Mouse (Mus musculus) midbrain, postnatal 0 days (tissue): ENCODE measurements at regions not wholly inside any gene's neighbourhood (a gene's known extent, or its start where the extent isn't known, plus 50 kb on each side); places are given as distances from the start of the nearest gene placed in this dataset.
A peak's percentile ranks its signal among the peaks of the same experiment; 100 is the strongest.

Experiments
- ATAC-seq: fragments of 200-750 bp; cut with Nextera tagmentation; 2 replicates; pipeline ENCODE4 v1.8.0; 2017; ENCODE audit warnings: moderate number of reproducible peaks, mild to moderate bottlenecking, moderate TSS enrichment, moderate library complexity; ENCODE audit not compliant: low FRiP score
- DNase-seq: peaks from one replicate; pipeline ENCODE4 v3.0.0-alpha.2; 2015; ENCODE audit warnings: low spot score
- H3K27ac ChIP-seq: fragments of 300-500 bp; sonication (generic); 2 replicates; pipeline ENCODE4 v1.5.1; 2014; ENCODE audit warnings: low read depth, mild to moderate bottlenecking, low read length, mixed read lengths
- H3K27me3 ChIP-seq: fragments of 300-500 bp; sonication (generic); 2 replicates; pipeline ENCODE4 v1.6.1; 2014; ENCODE audit warnings: low read length, control low read depth, mixed read lengths; ENCODE audit not compliant: insufficient read depth
- H3K36me3 ChIP-seq: fragments of 300-500 bp; sonication (generic); 2 replicates; pipeline ENCODE4 v1.6.1; 2014; ENCODE audit warnings: low read length, control low read depth, mixed read lengths; ENCODE audit not compliant: insufficient read depth
- H3K4me1 ChIP-seq: fragments of 300-500 bp; sonication (generic); 2 replicates; pipeline ENCODE4 v1.6.1; 2014; ENCODE audit warnings: mild to moderate bottlenecking, control low read depth, antibody characterized with exemption, low read length, mixed read lengths; ENCODE audit not compliant: insufficient read depth
- H3K4me2 ChIP-seq: fragments of 300-500 bp; sonication (generic); 2 replicates; pipeline ENCODE4 v1.6.1; 2014; ENCODE audit warnings: low read depth, mild to moderate bottlenecking, low read length, mixed read lengths; ENCODE audit not compliant: poor library complexity, severe bottlenecking
- H3K4me3 ChIP-seq: fragments of 300-500 bp; sonication (generic); 2 replicates; pipeline ENCODE4 v1.5.1; 2014; ENCODE audit warnings: low read depth, mild to moderate bottlenecking, low read length, moderate library complexity
- H3K9ac ChIP-seq: fragments of 300-500 bp; sonication (generic); replicated peaks from 2 replicates; pipeline ENCODE4 v1.6.1; 2014; ENCODE audit warnings: mild to moderate bottlenecking, low read length, moderate library complexity, mixed read lengths; ENCODE audit not compliant: poor library complexity, severe bottlenecking
- H3K9me3 ChIP-seq: fragments of 300-500 bp; sonication (generic); 2 replicates; pipeline ENCODE4 v1.6.1; 2016; ENCODE audit warnings: low read length, control low read depth
- CTCF ChIP-seq: IDR thresholded peaks from 2 replicates; pipeline ENCODE4 v1.5.1; 2016; ENCODE audit warnings: antibody characterized with exemption, mild to moderate bottlenecking
- WGBS: fragments of 180-500 bp; shearing (Covaris S2); extraction: QIAGEN DNeasy Blood & Tissue Kit; methylation state at CpG from one replicate; pipeline ENCODE4 v1.1.7; 2014; 5-methylcytosine and 5-hydroxymethylcytosine counted together

DNA sequence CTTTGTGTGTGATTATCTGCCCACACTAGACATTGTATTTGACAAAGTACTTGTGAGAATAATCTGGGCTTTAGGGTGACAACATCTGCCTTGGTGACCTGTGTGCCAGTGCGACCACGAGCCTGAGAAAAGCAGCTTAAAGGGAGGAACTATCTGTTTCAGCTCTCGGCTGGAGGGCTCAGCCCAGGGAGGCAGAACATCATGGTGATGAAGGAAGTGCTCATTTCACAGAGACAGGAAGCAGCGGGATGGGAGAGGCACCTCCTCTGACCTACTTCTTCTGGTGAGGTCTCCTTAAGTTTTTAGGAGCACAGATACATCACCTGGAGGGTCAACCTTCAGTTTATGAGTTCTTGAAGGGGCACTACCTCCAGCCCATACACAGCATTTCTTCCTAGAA lies 89.8 kb downstream of the Kif26a start:
- no peaks in the 10 kb centered on the region; the same call in 1 of the 2 replicates for H3K4me1 ChIP-seq
- no peak overlapping the region for H3K27ac ChIP-seq
- no peak overlapping the region for H3K4me3 ChIP-seq
- H3K36me3 ChIP-seq, result no peaks in the 10 kb centered on the region
- no peak overlapping the region for H3K4me2 ChIP-seq
- no peaks in the 10 kb centered on the region for H3K9me3 ChIP-seq
- DNase-seq, result no peak
- 42% methylated on average over 4 of the region's 4 CpGs for WGBS
- no peak for TF ChIP-seq CTCF
- H3K27me3 ChIP-seq, result 0 out of 2 replicates have a peak, but pooled peaks cover 4% of the 10 kb centered on the region
- no peak for ATAC-seq
- H3K9ac ChIP-seq, result no peak overlapping the region

DNA sequence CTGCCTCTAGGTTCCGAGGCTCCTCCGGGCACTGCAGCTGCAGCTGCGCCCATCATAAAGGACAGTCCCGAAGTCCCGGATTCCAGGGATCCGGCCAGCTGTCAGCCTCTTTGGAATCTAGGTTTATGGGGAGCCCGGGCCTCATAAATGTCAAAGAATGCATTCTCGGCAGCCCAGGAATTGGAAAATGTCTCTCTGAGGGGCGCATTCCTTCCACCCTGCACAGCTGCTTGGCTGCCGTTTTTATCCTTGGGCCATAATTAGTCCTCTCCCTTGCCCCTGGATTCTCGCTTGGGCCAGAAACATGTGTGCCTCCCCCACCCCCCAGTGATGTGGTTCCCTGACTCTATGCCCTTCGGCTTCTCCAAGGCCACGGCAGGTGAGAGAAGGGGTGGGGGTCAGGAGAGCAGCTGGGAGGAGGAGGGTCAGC lies 91.1 kb downstream of the Kif26a start:
- 0 out of 2 replicates have a peak, but pooled peaks cover 4% of the 10 kb centered on the region for H3K27me3 ChIP-seq
- no peak overlapping the region for H3K4me2 ChIP-seq
- no peak overlapping the region for H3K9ac ChIP-seq
- no peak overlapping the region for H3K4me3 ChIP-seq
- H3K27ac ChIP-seq, result no peak overlapping the region
- DNase-seq (no peak), ATAC-seq (no peak)
- WGBS, result 48% methylated on average over 13 of the region's 13 CpGs
- H3K9me3 ChIP-seq, result no peaks in the 10 kb centered on the region
- H3K36me3 ChIP-seq, result no peaks in the 10 kb centered on the region
- TF ChIP-seq CTCF, result no peak
- H3K4me1 ChIP-seq, result no peaks in the 10 kb centered on the region; the same call in 1 of the 2 replicates

- Histone ChIP-seq H3K4me1 (no peaks in the 10 kb centered on the region; the same call in 1 of the 2 replicates), H3K27ac (no peak overlapping the region), H3K36me3 (no peaks in the 10 kb centered on the region), H3K9ac (no peak overlapping the region), H3K27me3 (0 out of 2 replicates have a peak, but pooled peaks cover 4% of the 10 kb centered on the region), H3K4me3 (no peak overlapping the region), H3K9me3 (no peaks in the 10 kb centered on the region), H3K4me2 (no peak overlapping the region)
- DNase-seq, result no peak
- 15% methylated on average over 7 of the region's 7 CpGs for WGBS
- ATAC-seq, result no peak
- no peak for TF ChIP-seq CTCF
Measured at GRCm38 (mm10) chr12:112238834-112239233, 92.8 kb downstream of the Kif26a start.

- peak; percentile 31; the same call in 1 of the 2 replicates for ATAC-seq
- Histone ChIP-seq H3K27me3 (0 out of 2 replicates have a peak, but pooled peaks cover 4% of the 10 kb centered on the region), H3K9ac (no peak overlapping the region), H3K4me3 (no peak overlapping the region), H3K4me1 (no peaks in the 10 kb centered on the region; the same call in 1 of the 2 replicates), H3K9me3 (no peaks in the 10 kb centered on the region), H3K4me2 (no peak overlapping the region), H3K36me3 (no peaks in the 10 kb centered on the region), H3K27ac (no peak overlapping the region)
- peak; percentile 51 for TF ChIP-seq CTCF
- WGBS, result 10% methylated on average over 3 of the region's 3 CpGs
- DNase-seq, result peak; percentile 58
Measured at GRCm38 (mm10) chr12:112241740-112242171, 95.7 kb downstream of the Kif26a start.

GRCm38 (mm10) chr12:112243231-112243630 lies 97.2 kb downstream of the Kif26a start:
- Histone ChIP-seq H3K9ac (no peak overlapping the region), H3K4me2 (no peak overlapping the region), H3K4me1 (no peaks in the 10 kb centered on the region; the same call in 1 of the 2 replicates), H3K36me3 (no peaks in the 10 kb centered on the region), H3K27me3 (0 out of 2 replicates have a peak, but pooled peaks cover 2% of the 10 kb centered on the region), H3K4me3 (no peak overlapping the region), H3K9me3 (no peaks in the 10 kb centered on the region), H3K27ac (no peak overlapping the region)
- 66% methylated on average over 5 of the region's 5 CpGs for WGBS
- ATAC-seq (no peak), DNase-seq (no peak)
- TF ChIP-seq CTCF, result no peak

DNA sequence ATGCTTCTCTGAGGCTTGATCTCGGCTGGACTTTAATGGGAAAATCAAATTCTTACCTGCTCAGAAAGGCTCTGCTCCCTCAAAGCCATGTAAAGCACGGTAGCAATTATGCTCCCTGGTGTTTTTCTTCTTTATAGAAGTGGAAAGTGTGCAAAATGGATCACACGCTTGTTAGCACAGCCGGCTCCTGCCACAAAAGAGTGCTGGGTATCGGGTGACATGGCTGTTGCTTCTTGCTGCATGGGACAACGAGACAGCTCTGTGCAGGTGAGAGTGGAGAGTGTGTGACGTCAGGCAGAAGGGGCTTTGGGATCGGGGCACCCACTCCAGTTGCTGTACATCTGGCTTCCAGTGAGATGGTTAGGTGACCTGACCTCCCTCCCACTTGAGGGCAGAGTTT lies 104.9 kb downstream of the Kif26a start:
- H3K36me3 ChIP-seq, result no peaks in the 10 kb centered on the region
- WGBS, result 22% methylated on average over 8 of the region's 8 CpGs
- no peak overlapping the region for H3K9ac ChIP-seq
- H3K4me3 ChIP-seq, result no peak overlapping the region
- DNase-seq (no peak), ATAC-seq (no peak)
- no peaks in the 10 kb centered on the region for H3K27me3 ChIP-seq
- no peaks in the 10 kb centered on the region; the same call in 1 of the 2 replicates for H3K4me1 ChIP-seq
- no peak overlapping the region for H3K27ac ChIP-seq
- no peak for TF ChIP-seq CTCF
- no peaks in the 10 kb centered on the region for H3K9me3 ChIP-seq
- no peak overlapping the region for H3K4me2 ChIP-seq
